Mouse (Mus musculus) olfactory bulb, adult 2 months (tissue): ENCODE data around the gene Slc7a4. TPM values are rescaled to one million over a fixed set of nuclear protein-coding genes. Genes with fewer than 3 reads are reported as not detected.
A peak's percentile ranks its signal among the peaks of the same experiment; 100 is the strongest.

ENCODE experiments used
- H3K27ac ChIP-seq: fragments of 200-500 bp; 2 replicates; pipeline ENCODE4 v1.5.1; 2012; ENCODE audit warnings: low read depth, low read length; ENCODE audit not compliant: insufficient read depth
- H3K4me1 ChIP-seq: fragments of 200-500 bp; 2 replicates; pipeline ENCODE4 v1.6.1; 2012; ENCODE audit warnings: low read length; ENCODE audit not compliant: control insufficient read depth, insufficient read depth
- H3K4me3 ChIP-seq: fragments of 200-500 bp; 2 replicates; pipeline ENCODE4 v1.5.1; 2012; ENCODE audit warnings: mild to moderate bottlenecking, low read depth, low read length, moderate library complexity; ENCODE audit not compliant: insufficient read depth
- CTCF ChIP-seq: fragments of 200-500 bp; IDR thresholded peaks from 2 replicates; pipeline ENCODE4 v1.5.1; 2012; ENCODE audit warnings: low read depth, mild to moderate bottlenecking, low read length, moderate library complexity; ENCODE audit not compliant: insufficient read depth
- POLR2A ChIP-seq: fragments of 200-500 bp; IDR thresholded peaks from 2 replicates; pipeline ENCODE4 v1.6.1; 2012; ENCODE audit warnings: mild to moderate bottlenecking, low read depth, low read length, moderate library complexity; ENCODE audit not compliant: insufficient read depth
- WGBS: fragments of 180-500 bp; shearing (Covaris S2); methylation state at CpG from one replicate; pipeline ENCODE4 v1.1.7; 2018; 5-methylcytosine and 5-hydroxymethylcytosine counted together
- polyA plus RNA-seq: library from polyadenylated mRNA; stranded (reverse); fragments of >200 nt; gene quantifications from 2 replicates; pipeline ENCODE4 v1.2.4, GENCODE M21; 2012; ENCODE audit warnings: low replicate concordance; ENCODE audit not compliant: missing spikeins, insufficient read depth, insufficient read length

Slc7a4 gene
- polyA plus RNA-seq, 1 experiment, result not detected

- Histone ChIP-seq H3K4me1 (no peaks in the 10 kb centered on the region), H3K4me3 (no peak overlapping the region), H3K27ac (no peak overlapping the region)
- no peak for TF ChIP-seq CTCF
- no peak for TF ChIP-seq POLR2A
- WGBS, result 50% methylated on average over 4 of the region's 4 CpGs
Measured at GRCm38 (mm10) chr16:17611383-17611782, 28.4 kb upstream of the Slc7a4 start.

DNA sequence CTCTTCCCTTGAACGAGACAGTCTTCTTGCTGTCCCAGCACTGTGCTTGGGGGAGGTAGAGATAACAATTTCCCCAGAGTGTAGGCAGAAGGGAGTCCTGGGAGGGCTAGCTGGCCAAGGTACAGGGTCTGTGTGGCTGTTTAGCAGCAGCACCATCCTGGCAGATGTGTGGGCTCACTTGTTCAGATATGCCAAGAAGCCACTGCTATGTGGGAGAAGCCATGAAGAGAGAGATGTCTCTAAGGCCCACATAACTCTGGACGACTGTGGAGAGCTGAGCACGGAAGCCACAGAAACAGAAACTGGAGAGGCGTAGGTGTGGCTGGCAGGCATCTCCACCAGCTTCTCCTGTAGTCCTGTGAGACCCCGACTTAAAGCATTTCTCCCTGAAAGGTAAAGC, 22.7 kb upstream of the Slc7a4 start:
- no peak for TF ChIP-seq CTCF
- TF ChIP-seq POLR2A, result no peak
- no peaks in the 10 kb centered on the region for H3K4me1 ChIP-seq
- H3K27ac ChIP-seq, result no peak overlapping the region
- H3K4me3 ChIP-seq, result no peak overlapping the region
- WGBS, result 65% methylated on average over 5 of the region's 5 CpGs

- TF ChIP-seq POLR2A (no peak), CTCF (no peak)
- no peaks in the 10 kb centered on the region for H3K4me1 ChIP-seq
- WGBS, result 18% methylated on average over 4 of the region's 4 CpGs
- no peak overlapping the region for H3K27ac ChIP-seq
- no peak overlapping the region for H3K4me3 ChIP-seq
Measured at GRCm38 (mm10) chr16:17604941-17605340, 21.9 kb upstream of the Slc7a4 start.

DNA sequence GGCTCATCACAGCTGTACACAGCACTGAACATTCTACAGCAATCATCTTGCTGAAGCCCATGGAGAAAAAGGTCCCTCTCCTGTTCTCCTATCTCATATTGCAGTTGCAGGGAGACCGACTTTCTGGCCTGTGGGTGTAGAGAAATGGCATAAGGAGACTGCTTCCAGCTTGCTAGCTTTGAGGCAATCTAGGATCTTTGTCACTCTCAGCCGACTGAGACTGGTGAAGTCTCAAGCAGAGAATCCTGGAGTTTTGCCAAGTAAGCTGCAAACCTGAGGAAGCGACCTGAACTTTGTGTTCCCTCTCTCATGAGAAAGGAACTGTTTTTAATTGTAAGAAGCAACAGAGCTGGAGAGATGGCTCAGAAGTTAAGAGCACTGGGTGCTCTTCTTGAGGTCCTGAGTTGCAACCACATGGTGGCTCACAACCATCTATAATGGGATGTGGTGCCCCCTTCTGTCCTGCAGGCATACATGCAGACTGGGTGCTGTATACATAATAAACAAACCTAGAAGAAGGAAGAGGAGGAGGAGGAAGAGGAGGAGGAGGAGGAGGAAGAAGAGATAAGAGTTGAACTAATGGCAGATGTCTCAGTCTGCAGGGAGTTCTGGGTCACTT, 18.0 kb upstream of the Slc7a4 start:
- TF ChIP-seq CTCF (no peak), POLR2A (no peak)
- no peak overlapping the region for H3K4me3 ChIP-seq
- no peak overlapping the region for H3K27ac ChIP-seq
- H3K4me1 ChIP-seq, result no peaks in the 10 kb centered on the region
- WGBS, result 62% methylated on average over 3 of the region's 3 CpGs

- WGBS, result 55% methylated on average over 2 of the region's 2 CpGs
- TF ChIP-seq CTCF (no peak), POLR2A (no peak)
- no peak overlapping the region for H3K27ac ChIP-seq
- no peak overlapping the region for H3K4me3 ChIP-seq
- H3K4me1 ChIP-seq, result no peaks in the 10 kb centered on the region
Measured at GRCm38 (mm10) chr16:17590731-17591130, 7.7 kb upstream of the Slc7a4 start.

DNA sequence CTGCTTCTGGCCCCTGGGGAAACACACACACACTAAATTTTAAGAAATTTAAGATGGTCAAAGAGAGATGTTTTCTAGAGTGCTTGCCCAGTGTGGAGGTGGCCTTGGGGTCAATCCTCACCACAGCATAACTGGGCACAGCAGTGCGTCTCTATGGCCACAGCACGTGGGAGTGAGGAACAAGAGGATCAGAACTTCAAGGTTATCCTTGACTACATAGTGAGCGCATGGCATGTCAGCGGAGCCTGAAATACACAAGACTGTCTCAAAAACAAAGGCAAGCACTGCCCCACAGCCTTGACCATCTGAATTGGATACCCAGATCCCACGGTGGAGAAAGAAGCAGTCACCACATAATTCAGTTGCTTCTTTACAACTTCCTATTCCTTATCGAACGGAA, 1.5 kb upstream of the Slc7a4 start:
- Histone ChIP-seq H3K27ac (no peak overlapping the region), H3K4me3 (no peak overlapping the region), H3K4me1 (no peaks in the 10 kb centered on the region)
- no peak for TF ChIP-seq POLR2A
- no peak for TF ChIP-seq CTCF
- WGBS, result 87% methylated on average over 7 of the region's 7 CpGs

DNA sequence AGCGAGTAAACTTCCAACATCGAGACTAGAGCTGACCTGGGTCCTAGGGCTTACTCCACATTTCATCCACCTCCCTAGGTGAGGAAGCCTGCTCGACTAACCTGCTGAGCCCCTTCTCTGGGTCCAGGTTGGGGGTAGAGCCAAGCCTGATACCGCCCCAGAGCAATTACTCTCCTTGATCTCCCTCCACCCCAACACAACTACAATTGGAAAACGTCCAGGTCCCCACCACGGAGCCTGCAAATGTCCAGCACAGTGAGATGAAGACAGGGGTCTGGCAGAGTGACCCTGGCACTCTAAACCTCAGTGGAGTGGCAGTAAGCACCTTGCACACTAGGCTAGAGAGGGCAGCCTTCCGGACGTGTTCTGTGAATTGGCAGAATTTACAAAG, 6.2 kb downstream of the Slc7a4 start:
- TF ChIP-seq CTCF (no peak), POLR2A (no peak)
- Histone ChIP-seq H3K4me3 (peak overlapping the region; percentile 55), H3K4me1 (peaks cover 36% of the 10 kb centered on the region), H3K27ac (no peak overlapping the region)
- WGBS, result 8% methylated on average over 8 of the region's 8 CpGs

DNA sequence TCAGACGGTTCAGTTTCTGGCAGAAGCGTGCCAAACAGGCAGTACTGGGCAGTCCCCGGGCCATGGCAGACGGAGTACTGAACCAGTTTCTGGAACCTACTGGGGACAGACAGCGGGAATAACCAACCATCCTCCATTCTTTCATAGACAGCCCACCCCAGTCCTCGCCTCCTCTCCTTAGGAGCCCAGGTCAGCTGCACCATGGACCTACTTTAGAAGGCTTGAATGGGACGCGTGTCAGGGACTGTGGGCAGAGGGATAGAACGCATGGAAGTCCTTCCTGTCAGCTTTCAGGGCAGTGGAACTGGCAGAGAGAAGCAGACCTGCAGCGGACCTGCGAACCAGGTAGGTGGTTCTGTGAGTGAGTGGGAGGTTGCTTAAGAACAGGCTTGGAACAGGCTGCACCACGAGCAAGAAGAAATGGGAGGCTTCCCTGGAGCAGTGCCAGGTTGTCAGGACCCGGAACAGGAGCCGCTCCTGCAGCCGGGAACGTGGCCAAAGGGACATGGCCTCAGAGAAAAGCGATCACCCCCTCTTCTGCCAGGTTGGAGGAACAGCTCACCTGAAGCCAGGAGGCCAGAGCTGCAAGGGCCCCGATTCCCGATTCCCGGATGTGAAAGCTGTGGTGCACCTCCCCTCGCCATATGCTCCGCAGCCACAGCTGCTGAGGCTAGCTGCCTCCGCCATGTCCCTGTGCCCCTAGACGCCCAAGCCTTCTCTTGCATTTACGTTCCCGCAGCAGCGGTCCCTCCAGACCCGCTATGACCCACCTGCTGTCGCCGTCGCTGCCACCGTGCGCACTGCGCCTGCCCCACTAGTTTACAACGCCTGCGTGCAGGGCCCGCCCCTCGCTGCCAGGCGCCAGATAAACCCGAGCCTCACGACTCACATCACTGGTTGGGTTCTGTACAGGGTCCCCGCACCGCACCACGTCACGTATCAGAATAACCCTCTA, 6.9 kb downstream of the Slc7a4 start:
- 11% methylated on average over 45 of the region's 45 CpGs for whole genome bisulfite sequencing
- Histone ChIP-seq H3K4me3 (peak overlapping the region; percentile 55), H3K27ac (no peak overlapping the region), H3K4me1 (peaks cover 36% of the 10 kb centered on the region)
- TF ChIP-seq POLR2A, result peak; percentile 27; the same call in 1 of the 2 replicates
- TF ChIP-seq CTCF, result no peak

- 31% methylated on average over 4 of the region's 4 CpGs for WGBS
- TF ChIP-seq CTCF, result no peak
- no peak for TF ChIP-seq POLR2A
- no peak overlapping the region for H3K4me3 ChIP-seq
- H3K27ac ChIP-seq, result no peak overlapping the region
- peaks cover 17% of the 10 kb centered on the region for H3K4me1 ChIP-seq
Measured at GRCm38 (mm10) chr16:17566186-17566585, 16.8 kb downstream of the Slc7a4 start.
